Mouse (Mus musculus) bone marrow, adult 2 months (tissue): ENCODE data around the gene Cfap61.

Source experiments
- CTCF ChIP-seq: fragments of 200-500 bp; IDR thresholded peaks from 2 replicates; pipeline ENCODE4 v1.5.1; 2011; ENCODE audit warnings: low read length, control low read depth; ENCODE audit not compliant: control insufficient read depth, insufficient read depth
- POLR2A ChIP-seq: fragments of 200-500 bp; IDR thresholded peaks from 2 replicates; pipeline ENCODE4 v1.6.1; 2011; ENCODE audit warnings: low read depth, mild to moderate bottlenecking, control low read depth, low read length, borderline replicate concordance; ENCODE audit not compliant: control insufficient read depth

- TF ChIP-seq CTCF = no peak
- TF ChIP-seq POLR2A = no peak
Observed at GRCm38 (mm10) chr2:146087411-146087810, 152.8 kb downstream of the Cfap61 start.
